Mouse (Mus musculus) MEL (cell line): ENCODE results near the gene Frmd4a. TPM values are rescaled to one million over a fixed set of nuclear protein-coding genes. Genes with fewer than 3 reads are reported as not detected.

ENCODE experiments used
- DNase-seq: peaks from one replicate; pipeline ENCODE4 v3.0.0; 2011; ENCODE audit warnings: low read depth, low spot score
- H3K27ac ChIP-seq: 2 replicates; pipeline ENCODE4 v1.5.1; 2012; ENCODE audit warnings: low read depth, mild to moderate bottlenecking, control low read depth, low read length, moderate library complexity; ENCODE audit not compliant: control insufficient read depth
- H3K27me3 ChIP-seq, 2 experiments: fragments of 150-350 bp in 1 of 2; sonication (generic) in 1 of 2; 2 replicates each; pipeline ENCODE4 v1.6.1; 2012; ENCODE audit warnings: low read length in 2 of 2, mild to moderate bottlenecking in 2 of 2, improper control_type of control experiment in 1 of 2, moderate library complexity in 1 of 2; ENCODE audit not compliant: insufficient read depth in 2 of 2, control insufficient read depth in 1 of 2
- H3K36me3 ChIP-seq, 2 experiments: 2 replicates each; pipeline ENCODE4 v1.6.1; 2012 to 2014; ENCODE audit warnings: low read length in 2 of 2, improper control_type of control experiment in 1 of 2, inconsistent platforms in 1 of 2, mild to moderate bottlenecking in 1 of 2; ENCODE audit not compliant: insufficient read depth in 2 of 2, control insufficient read depth in 1 of 2
- H3K4me1 ChIP-seq, 2 experiments: fragments of 150-350 bp in 1 of 2; sonication (generic) in 1 of 2; 2 replicates each; pipeline ENCODE4 v1.6.1; 2012; ENCODE audit warnings: low read length in 2 of 2, improper control_type of control experiment in 1 of 2, mild to moderate bottlenecking in 1 of 2; ENCODE audit not compliant: insufficient read depth in 2 of 2, control insufficient read depth in 1 of 2
- H3K4me3 ChIP-seq, 2 experiments: fragments of 150-350 bp in 1 of 2; sonication (generic) in 1 of 2; 2 replicates each; pipeline ENCODE4 v1.5.1; 2012; ENCODE audit warnings: low read depth in 2 of 2, low read length in 2 of 2, mild to moderate bottlenecking in 2 of 2, moderate library complexity in 2 of 2, control low read depth in 1 of 2, improper control_type of control experiment in 1 of 2; ENCODE audit not compliant: control insufficient read depth in 1 of 2, insufficient read depth in 1 of 2
- H3K79me2 ChIP-seq: 2 replicates; pipeline ENCODE4 v1.6.1; 2012; ENCODE audit warnings: mild to moderate bottlenecking, low read length, moderate library complexity; ENCODE audit not compliant: control insufficient read depth, poor library complexity, insufficient read depth
- H3K9ac ChIP-seq: 2 replicates; pipeline ENCODE4 v1.6.1; 2012; ENCODE audit warnings: low read depth, mild to moderate bottlenecking, control low read depth, low read length, moderate library complexity; ENCODE audit not compliant: control insufficient read depth, poor library complexity, severe bottlenecking
- H3K9me3 ChIP-seq: fragments of 150-350 bp; sonication (generic); replicated peaks from 2 replicates; pipeline ENCODE4 v1.6.1; 2012; ENCODE audit warnings: mild to moderate bottlenecking, low read length, improper control_type of control experiment, moderate library complexity; ENCODE audit not compliant: insufficient read depth
- CHD1 ChIP-seq: IDR thresholded peaks from 2 replicates; pipeline ENCODE4 v1.6.1; 2012; ENCODE audit warnings: low read depth, mild to moderate bottlenecking, inconsistent platforms, low read length, improper control_type of control experiment
- CHD2 ChIP-seq: IDR thresholded peaks from 2 replicates; pipeline ENCODE4 v1.6.1; 2011; ENCODE audit warnings: low read length, improper control_type of control experiment
- E2F4 ChIP-seq: IDR thresholded peaks from 2 replicates; pipeline ENCODE4 v1.6.1; 2011; ENCODE audit warnings: low read depth, low read length, improper control_type of control experiment, borderline replicate concordance
- ELF1 ChIP-seq: IDR thresholded peaks from 2 replicates; pipeline ENCODE4 v1.6.1; 2014; ENCODE audit warnings: low read depth, mild to moderate bottlenecking, inconsistent platforms, low read length, improper control_type of control experiment, moderate library complexity
- GABPA ChIP-seq: IDR thresholded peaks from 2 replicates; pipeline ENCODE4 v1.6.1; 2012; ENCODE audit warnings: low read depth, mild to moderate bottlenecking, inconsistent platforms, low read length, improper control_type of control experiment, moderate library complexity
- GATA1 ChIP-seq: IDR thresholded peaks from 2 replicates; pipeline ENCODE4 v1.6.1; 2011; ENCODE audit warnings: low read depth, low read length, improper control_type of control experiment
- HCFC1 ChIP-seq: IDR thresholded peaks from 2 replicates; pipeline ENCODE4 v1.6.1; 2012; ENCODE audit warnings: low read depth, mild to moderate bottlenecking, inconsistent platforms, low read length, improper control_type of control experiment, moderate library complexity
- JUND ChIP-seq: IDR thresholded peaks from 2 replicates; pipeline ENCODE4 v1.6.1; 2011; ENCODE audit warnings: low read depth, mild to moderate bottlenecking, improper control_type of control experiment, low read length
- MAFK ChIP-seq: IDR thresholded peaks from 2 replicates; pipeline ENCODE4 v1.6.1; 2011; ENCODE audit warnings: low read depth, mild to moderate bottlenecking, low read length, improper control_type of control experiment, borderline replicate concordance
- MEF2A ChIP-seq: IDR thresholded peaks from 2 replicates; pipeline ENCODE4 v1.6.1; 2014; ENCODE audit warnings: low read depth, mild to moderate bottlenecking, inconsistent platforms, low read length, improper control_type of control experiment; ENCODE audit not compliant: poor library complexity, insufficient replicate concordance, severe bottlenecking; ENCODE audit errors: extremely low read depth
- MXI1 ChIP-seq: IDR thresholded peaks from 2 replicates; pipeline ENCODE4 v1.6.1; 2011; ENCODE audit warnings: mild to moderate bottlenecking, low read depth, low read length, improper control_type of control experiment
- MYB ChIP-seq: IDR thresholded peaks from 2 replicates; pipeline ENCODE4 v1.6.1; 2011; ENCODE audit warnings: mild to moderate bottlenecking, low read depth, low read length, improper control_type of control experiment
- MYC ChIP-seq: IDR thresholded peaks from 2 replicates; pipeline ENCODE4 v1.6.1; 2011; ENCODE audit warnings: low read depth, mild to moderate bottlenecking, low read length, improper control_type of control experiment, moderate library complexity
- NELFE ChIP-seq: IDR thresholded peaks from 2 replicates; pipeline ENCODE4 v1.6.1; 2011; ENCODE audit warnings: low read depth, low read length, improper control_type of control experiment
- POLR2A ChIP-seq, 2 experiments: IDR thresholded peaks; 2 replicates each; pipeline ENCODE4 v1.6.1; 2011 to 2012; ENCODE audit warnings: low read length in 2 of 2, mild to moderate bottlenecking in 2 of 2, control low read depth in 1 of 2, improper control_type of control experiment in 1 of 2, low read depth in 1 of 2, moderate library complexity in 1 of 2; ENCODE audit not compliant: control insufficient read depth in 1 of 2, insufficient read depth in 1 of 2, poor library complexity in 1 of 2
- POLR2AphosphoS2 ChIP-seq: IDR thresholded peaks from 2 replicates; pipeline ENCODE4 v1.6.1; 2011; ENCODE audit warnings: low read length, improper control_type of control experiment
- RCOR1 ChIP-seq: IDR thresholded peaks from 2 replicates; pipeline ENCODE4 v1.6.1; 2012; ENCODE audit warnings: low read depth, mild to moderate bottlenecking, inconsistent platforms, low read length, improper control_type of control experiment
- USF1 ChIP-seq: IDR thresholded peaks from 2 replicates; pipeline ENCODE4 v1.6.1; 2014; ENCODE audit warnings: low read depth, mild to moderate bottlenecking, inconsistent platforms, low read length, improper control_type of control experiment, moderate library complexity
- USF2 ChIP-seq, 2 experiments: IDR thresholded peaks; 2 replicates each; pipeline ENCODE4 v1.6.1; 2011 to 2012; ENCODE audit warnings: improper control_type of control experiment in 2 of 2, low read length in 2 of 2, borderline replicate concordance in 1 of 2, inconsistent platforms in 1 of 2, low read depth in 1 of 2, mild to moderate bottlenecking in 1 of 2; ENCODE audit not compliant: insufficient read depth in 1 of 2
- ZC3H11A ChIP-seq: IDR thresholded peaks from 2 replicates; pipeline ENCODE4 v1.6.1; 2012; ENCODE audit warnings: low read depth, mild to moderate bottlenecking, inconsistent platforms, low read length, improper control_type of control experiment
- ZKSCAN1 ChIP-seq: IDR thresholded peaks from 2 replicates; pipeline ENCODE4 v1.6.1; 2012; ENCODE audit warnings: low read depth, mild to moderate bottlenecking, inconsistent platforms, low read length, improper control_type of control experiment, moderate library complexity
- polyA plus RNA-seq, 2 experiments: library from polyadenylated mRNA; stranded (reverse) in 1 of 2; unstranded in 1 of 2; fragments of >175 nt in 1 of 2; fragments of >200 nt in 1 of 2; gene quantifications; 2 replicates each; pipeline versions ENCODE4 v1.2.1 to v1.2.4; 2012; ENCODE audit warnings: low replicate concordance in 2 of 2, low read depth in 1 of 2; ENCODE audit not compliant: insufficient read length in 2 of 2, insufficient read depth in 1 of 2, missing spikeins in 1 of 2
- total RNA-seq: library from RNA; depleted of rRNA; stranded (reverse); fragments of 300-350 nt; gene quantifications from 2 replicates; pipeline ENCODE4 v1.2.3, GENCODE M21; 2012

Gene Frmd4a
- total and polyA plus RNA-seq, 3 experiments: 6.4 to 14.4 TPM; not detected in 1

DNA sequence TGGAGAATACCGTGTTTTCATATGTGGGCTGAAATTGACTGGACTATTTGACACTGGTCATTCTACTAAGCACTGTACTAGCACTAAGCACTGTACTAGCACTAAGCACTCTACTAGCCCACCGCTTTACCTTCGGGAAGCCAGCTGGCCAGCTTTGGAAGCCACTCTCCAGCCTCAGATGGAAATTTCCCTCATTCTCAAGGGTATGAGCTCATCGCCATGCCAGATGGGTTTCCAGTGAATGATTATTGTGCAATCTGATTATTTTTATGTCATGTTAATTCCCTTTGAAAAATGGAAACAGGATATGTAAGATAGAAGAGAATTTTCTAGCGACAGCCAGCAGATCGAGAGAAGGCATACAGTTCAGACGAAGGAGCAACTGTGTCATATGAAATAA is 324.5 kb downstream of the Frmd4a start:
- Histone ChIP-seq H3K4me3 (no peak overlapping the region), H3K9me3 (no peaks in the 10 kb centered on the region), H3K9ac (no peak overlapping the region), H3K27me3 (no peaks in the 10 kb centered on the region; a peak in 3 of 4 replicates), H3K4me1 (peaks cover 2 to 18% of the 10 kb centered on the region in 2 experiments; a peak in 3 of 4 replicates), H3K36me3 (peaks cover 0 to 7% of the 10 kb centered on the region in 2 experiments; a peak in 2 of 4 replicates), H3K27ac (no peak overlapping the region), H3K79me2 (no peaks in the 10 kb centered on the region)
- no peak for DNase-seq
- TF ChIP-seq POLR2A (IDR thresholded peaks at IDR 0.05; ENCODE audit: control insufficient read depth in 1 of 2, insufficient read depth in 1 of 2, low read depth in 1 of 2, low read length in 2 of 2, poor library complexity in 1 of 2): no peak
- no peak for TF ChIP-seq NELFE
- TF ChIP-seq CHD1: no peak
- no peak for TF ChIP-seq MYC
- TF ChIP-seq MAFK: no peak
- TF ChIP-seq USF2 (IDR thresholded peaks at IDR 0.05; ENCODE audit: borderline replicate concordance in 1 of 2, insufficient read depth in 1 of 2, low read depth in 1 of 2, low read length in 2 of 2): no peak
- no peak for TF ChIP-seq USF1

GRCm38 (mm10) chr2:4344411-4344810 is 326.9 kb downstream of the Frmd4a start:
- peaks cover 0 to 19% of the 10 kb centered on the region in 2 experiments; a peak in 2 of 4 replicates for H3K36me3 ChIP-seq
- no peaks in the 10 kb centered on the region for H3K79me2 ChIP-seq

DNA sequence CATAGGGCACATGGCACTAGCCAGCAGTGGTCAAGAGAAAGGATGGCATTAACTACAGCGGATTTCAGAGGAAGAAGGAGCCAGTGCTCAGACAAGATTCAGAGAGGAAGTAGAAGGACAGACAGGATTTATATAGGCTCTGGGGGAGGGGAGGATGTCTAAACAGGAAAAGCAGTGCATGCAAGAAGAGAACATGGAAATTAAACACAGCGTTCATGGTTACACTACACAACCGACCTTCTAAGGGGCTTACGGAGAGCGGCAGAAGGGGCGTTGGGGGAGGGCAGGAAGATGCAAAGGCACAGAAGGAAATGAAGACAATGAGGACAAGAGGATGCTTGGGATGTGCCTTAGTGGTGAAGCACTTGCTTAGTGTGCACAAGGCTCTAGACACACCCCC is 328.7 kb downstream of the Frmd4a start:
- Histone ChIP-seq H3K9ac (no peak overlapping the region), H3K79me2 (no peaks in the 10 kb centered on the region), H3K27me3 (no peaks in the 10 kb centered on the region; a peak in 2 of 4 replicates), H3K36me3 (peaks cover 0 to 19% of the 10 kb centered on the region in 2 experiments; a peak in 2 of 4 replicates), H3K9me3 (no peaks in the 10 kb centered on the region), H3K4me1 (peaks cover 5 to 34% of the 10 kb centered on the region in 2 experiments; a peak in 3 of 4 replicates), H3K27ac (no peak overlapping the region; the same call in 1 of the 2 replicates), H3K4me3 (no peak overlapping the region)
- peak; percentile 20 for DNase-seq
- TF ChIP-seq ZKSCAN1 (no peak), USF2 (IDR thresholded peaks at IDR 0.05; ENCODE audit: borderline replicate concordance in 1 of 2, insufficient read depth in 1 of 2, low read depth in 1 of 2, low read length in 2 of 2) (no peak), ELF1 (no peak), ZC3H11A (no peak), MYB (no peak), POLR2AphosphoS2 (no peak), HCFC1 (no peak), POLR2A (IDR thresholded peaks at IDR 0.05; ENCODE audit: control insufficient read depth in 1 of 2, insufficient read depth in 1 of 2, low read depth in 1 of 2, low read length in 2 of 2, poor library complexity in 1 of 2) (no peak), MXI1 (no peak), JUND (no peak), E2F4 (no peak), CHD2 (no peak), MEF2A (no peak), MAFK (no peak)

More at GRCm38 (mm10) chr2:4344411-4344810, 326.9 kb downstream of the Frmd4a start:
- no peaks in the 10 kb centered on the region; a peak in 2 of 4 replicates for H3K27me3 ChIP-seq
- no peak overlapping the region for H3K9ac ChIP-seq
- TF ChIP-seq GATA1 (no peak), MEF2A (no peak), RCOR1 (no peak), HCFC1 (no peak), ZC3H11A (no peak), USF2 (IDR thresholded peaks at IDR 0.05; ENCODE audit: borderline replicate concordance in 1 of 2, insufficient read depth in 1 of 2, low read depth in 1 of 2, low read length in 2 of 2) (no peak), GABPA (no peak)
- TF ChIP-seq, all 39 proteins: peak for 0
- H3K4me1 ChIP-seq: peaks cover 5 to 34% of the 10 kb centered on the region in 2 experiments; a peak in 3 of 4 replicates
- H3K9me3 ChIP-seq: no peaks in the 10 kb centered on the region
- no peak for DNase-seq
- H3K4me3 ChIP-seq: no peak overlapping the region
- H3K27ac ChIP-seq: no peak overlapping the region
